Mouse (Mus musculus): ENCODE measurements around the gene Cacna1s. TPM values are rescaled to one million over a fixed set of nuclear protein-coding genes. Genes with fewer than 3 reads are reported as not detected.
A peak's percentile ranks its signal among the peaks of the same experiment; 100 is the strongest.

Cacna1s gene
- polyA plus RNA-seq, 1 experiment from 2014 or later: 0.29 TPM

- no peak overlapping the region for H3K4me3 ChIP-seq (ENCODE audit: low read length)
- H3K36me3 ChIP-seq (ENCODE audit: control insufficient read depth, insufficient read depth, low read length): no peaks in the 10 kb centered on the region
- H3K4me2 ChIP-seq (ENCODE audit: low read depth, low read length): no peak overlapping the region
- no peak overlapping the region for H3K9ac ChIP-seq (ENCODE audit: low read length)
- H3K9me3 ChIP-seq (ENCODE audit: control insufficient read depth, low read length): no peaks in the 10 kb centered on the region
- no peaks in the 10 kb centered on the region for H3K27me3 ChIP-seq (ENCODE audit: control insufficient read depth, insufficient read depth, low read depth, low read length)
- WGBS: 77% methylated on average over 7 of the region's 7 CpGs
- no peak for ATAC-seq (ENCODE audit: low read depth)
- H3K27ac ChIP-seq (ENCODE audit: low read length): no peak overlapping the region
- no peaks in the 10 kb centered on the region for H3K4me1 ChIP-seq (replicated peaks; ENCODE audit: control insufficient read depth, insufficient read depth, low read length)
Observed at GRCm38 (mm10) chr1:136119571-136120262, 67.2 kb downstream of the Cacna1s start.

GRCm38 (mm10) chr1:136120263-136120603 is 67.7 kb downstream of the Cacna1s start:
- Histone ChIP-seq H3K27me3 (ENCODE audit: control insufficient read depth, insufficient read depth, low read depth, low read length) (no peaks in the 10 kb centered on the region), H3K27ac (ENCODE audit: low read length) (no peak overlapping the region), H3K9ac (ENCODE audit: low read length) (no peak overlapping the region), H3K4me2 (ENCODE audit: low read depth, low read length) (no peak overlapping the region), H3K9me3 (ENCODE audit: control insufficient read depth, low read length) (no peaks in the 10 kb centered on the region), H3K36me3 (ENCODE audit: control insufficient read depth, insufficient read depth, low read length) (no peaks in the 10 kb centered on the region), H3K4me3 (ENCODE audit: low read length) (no peak overlapping the region), H3K4me1 (replicated peaks; ENCODE audit: control insufficient read depth, insufficient read depth, low read length) (no peaks in the 10 kb centered on the region)
- WGBS: 61% methylated on average over 1 of the region's 1 CpGs
- no peak for ATAC-seq (ENCODE audit: low read depth)

- WGBS: 48% methylated on average over 6 of the region's 6 CpGs
- Histone ChIP-seq H3K4me3 (ENCODE audit: low read length) (no peak overlapping the region), H3K9ac (ENCODE audit: low read length) (no peak overlapping the region), H3K27me3 (ENCODE audit: control insufficient read depth, insufficient read depth, low read depth, low read length) (no peaks in the 10 kb centered on the region), H3K36me3 (ENCODE audit: control insufficient read depth, insufficient read depth, low read length) (no peaks in the 10 kb centered on the region), H3K4me2 (ENCODE audit: low read depth, low read length) (no peak overlapping the region), H3K27ac (ENCODE audit: low read length) (no peak overlapping the region), H3K4me1 (replicated peaks; ENCODE audit: control insufficient read depth, insufficient read depth, low read length) (no peaks in the 10 kb centered on the region), H3K9me3 (ENCODE audit: control insufficient read depth, low read length) (no peaks in the 10 kb centered on the region)
- no peak for ATAC-seq (ENCODE audit: low read depth)
Observed at GRCm38 (mm10) chr1:136120785-136121184, 68.2 kb downstream of the Cacna1s start.

GRCm38 (mm10) chr1:136122030-136122429 is 69.5 kb downstream of the Cacna1s start:
- Histone ChIP-seq H3K36me3 (ENCODE audit: control insufficient read depth, insufficient read depth, low read length) (no peaks in the 10 kb centered on the region), H3K4me3 (ENCODE audit: low read length) (no peak overlapping the region), H3K4me1 (replicated peaks; ENCODE audit: control insufficient read depth, insufficient read depth, low read length) (no peaks in the 10 kb centered on the region), H3K9ac (ENCODE audit: low read length) (no peak overlapping the region), H3K9me3 (ENCODE audit: control insufficient read depth, low read length) (no peaks in the 10 kb centered on the region), H3K27me3 (ENCODE audit: control insufficient read depth, insufficient read depth, low read depth, low read length) (no peaks in the 10 kb centered on the region), H3K4me2 (ENCODE audit: low read depth, low read length) (no peak overlapping the region), H3K27ac (ENCODE audit: low read length) (no peak overlapping the region)
- ATAC-seq (ENCODE audit: low read depth): no peak
- WGBS: 73% methylated on average over 8 of the region's 8 CpGs

- Histone ChIP-seq H3K4me2 (ENCODE audit: low read depth, low read length) (no peak overlapping the region), H3K9me3 (ENCODE audit: control insufficient read depth, low read length) (no peaks in the 10 kb centered on the region), H3K36me3 (ENCODE audit: control insufficient read depth, insufficient read depth, low read length) (no peaks in the 10 kb centered on the region), H3K9ac (ENCODE audit: low read length) (no peak overlapping the region), H3K27me3 (ENCODE audit: control insufficient read depth, insufficient read depth, low read depth, low read length) (no peaks in the 10 kb centered on the region), H3K4me3 (ENCODE audit: low read length) (no peak overlapping the region), H3K4me1 (replicated peaks; ENCODE audit: control insufficient read depth, insufficient read depth, low read length) (peaks cover 29% of the 10 kb centered on the region), H3K27ac (ENCODE audit: low read length) (no peak overlapping the region)
- no peak for ATAC-seq (ENCODE audit: low read depth)
- WGBS: 68% methylated on average over 10 of the region's 10 CpGs
Observed at GRCm38 (mm10) chr1:136126159-136126765, 73.7 kb downstream of the Cacna1s start.

GRCm38 (mm10) chr1:136126895-136127294 is 74.3 kb downstream of the Cacna1s start:
- peak overlapping the region; percentile 19; the same call in 1 of the 2 replicates for H3K27ac ChIP-seq (ENCODE audit: low read length)
- 38% methylated on average over 10 of the region's 10 CpGs for WGBS

GRCm38 (mm10) chr1:136127856-136128255 is 75.3 kb downstream of the Cacna1s start:
- Histone ChIP-seq H3K27me3 (ENCODE audit: control insufficient read depth, insufficient read depth, low read depth, low read length) (no peaks in the 10 kb centered on the region), H3K27ac (ENCODE audit: low read length) (peak overlapping the region; percentile 81), H3K36me3 (ENCODE audit: control insufficient read depth, insufficient read depth, low read length) (no peaks in the 10 kb centered on the region), H3K4me3 (ENCODE audit: low read length) (no peak overlapping the region), H3K9ac (ENCODE audit: low read length) (no peak overlapping the region), H3K4me1 (replicated peaks; ENCODE audit: control insufficient read depth, insufficient read depth, low read length) (peaks cover 40% of the 10 kb centered on the region), H3K9me3 (ENCODE audit: control insufficient read depth, low read length) (no peaks in the 10 kb centered on the region), H3K4me2 (ENCODE audit: low read depth, low read length) (no peak overlapping the region)
- WGBS: 41% methylated on average over 3 of the region's 3 CpGs
- ATAC-seq (ENCODE audit: low read depth): no peak

More at GRCm38 (mm10) chr1:136126895-136127294, 74.3 kb downstream of the Cacna1s start:
- no peak overlapping the region for H3K4me3 ChIP-seq (ENCODE audit: low read length)
- H3K27me3 ChIP-seq (ENCODE audit: control insufficient read depth, insufficient read depth, low read depth, low read length): no peaks in the 10 kb centered on the region
- no peak overlapping the region for H3K9ac ChIP-seq (ENCODE audit: low read length)
- H3K4me1 ChIP-seq (replicated peaks; ENCODE audit: control insufficient read depth, insufficient read depth, low read length): peaks cover 32% of the 10 kb centered on the region
- peak; percentile 31 for ATAC-seq (ENCODE audit: low read depth)
- H3K9me3 ChIP-seq (ENCODE audit: control insufficient read depth, low read length): no peaks in the 10 kb centered on the region
- H3K36me3 ChIP-seq (ENCODE audit: control insufficient read depth, insufficient read depth, low read length): no peaks in the 10 kb centered on the region
- no peak overlapping the region for H3K4me2 ChIP-seq (ENCODE audit: low read depth, low read length)

GRCm38 (mm10) chr1:136128416-136128815 is 75.9 kb downstream of the Cacna1s start:
- Histone ChIP-seq H3K27me3 (ENCODE audit: control insufficient read depth, insufficient read depth, low read depth, low read length) (no peaks in the 10 kb centered on the region), H3K27ac (ENCODE audit: low read length) (peak overlapping the region; percentile 81), H3K4me3 (ENCODE audit: low read length) (no peak overlapping the region), H3K4me2 (ENCODE audit: low read depth, low read length) (no peak overlapping the region), H3K4me1 (replicated peaks; ENCODE audit: control insufficient read depth, insufficient read depth, low read length) (peaks cover 44% of the 10 kb centered on the region), H3K9me3 (ENCODE audit: control insufficient read depth, low read length) (no peaks in the 10 kb centered on the region), H3K9ac (ENCODE audit: low read length) (no peak overlapping the region), H3K36me3 (ENCODE audit: control insufficient read depth, insufficient read depth, low read length) (no peaks in the 10 kb centered on the region)
- 36% methylated on average over 5 of the region's 5 CpGs for WGBS
- ATAC-seq (ENCODE audit: low read depth): no peak

- WGBS: 40% methylated on average over 4 of the region's 4 CpGs
- Histone ChIP-seq H3K9ac (ENCODE audit: low read length) (no peak overlapping the region), H3K27ac (ENCODE audit: low read length) (no peak overlapping the region; the same call in 1 of the 2 replicates), H3K4me3 (ENCODE audit: low read length) (no peak overlapping the region), H3K4me2 (ENCODE audit: low read depth, low read length) (no peak overlapping the region), H3K4me1 (replicated peaks; ENCODE audit: control insufficient read depth, insufficient read depth, low read length) (peaks cover 50% of the 10 kb centered on the region), H3K9me3 (ENCODE audit: control insufficient read depth, low read length) (no peaks in the 10 kb centered on the region), H3K27me3 (ENCODE audit: control insufficient read depth, insufficient read depth, low read depth, low read length) (no peaks in the 10 kb centered on the region), H3K36me3 (ENCODE audit: control insufficient read depth, insufficient read depth, low read length) (no peaks in the 10 kb centered on the region)
- no peak for ATAC-seq (ENCODE audit: low read depth)
Observed at GRCm38 (mm10) chr1:136128944-136129589, 76.5 kb downstream of the Cacna1s start.

All from lung, embryonic 16.5 days (tissue).